Mouse (Mus musculus) G1E (cell line): ENCODE results near the gene Rab13. TPM values are rescaled to one million over a fixed set of nuclear protein-coding genes. Genes with fewer than 3 reads are reported as not detected.
A peak's percentile ranks its signal among the peaks of the same experiment; 100 is the strongest.

ENCODE experiments used
- ATAC-seq: 2 replicates; pipeline ENCODE4 v1.8.0; 2016; ENCODE audit warnings: mild to moderate bottlenecking; ENCODE audit not compliant: insufficient number of reproducible peaks, poor library complexity, low FRiP score, severe bottlenecking; ENCODE audit errors: extremely low read depth
- DNase-seq: peaks from one replicate; pipeline ENCODE4 v3.0.0; 2012; ENCODE audit warnings: low spot score
- H3K27me3 ChIP-seq: 2 replicates; pipeline ENCODE4 v1.6.1; 2012; ENCODE audit warnings: mild to moderate bottlenecking, low read length, inconsistent platforms; ENCODE audit not compliant: insufficient read depth
- H3K36me3 ChIP-seq: replicated peaks from 2 replicates; pipeline ENCODE3; 2012; ENCODE audit warnings: mild to moderate bottlenecking, inconsistent platforms
- H3K4me1 ChIP-seq: 2 replicates; pipeline ENCODE4 v1.6.1; 2012; ENCODE audit warnings: low read depth, low read length, inconsistent platforms, mixed read lengths; ENCODE audit not compliant: insufficient read depth
- H3K4me3 ChIP-seq: 2 replicates; pipeline ENCODE4 v1.5.1; 2012; ENCODE audit warnings: low read depth, mild to moderate bottlenecking, inconsistent platforms, low read length, moderate library complexity, mixed read lengths
- H3K9me3 ChIP-seq: replicated peaks from 2 replicates; pipeline ENCODE4 v1.6.1; 2012; ENCODE audit warnings: inconsistent platforms
- CTCF ChIP-seq: IDR thresholded peaks from 2 replicates; pipeline ENCODE4 v1.5.1; 2012; ENCODE audit warnings: low read depth, low read length, inconsistent platforms, mixed read lengths
- GATA1 ChIP-seq: IDR thresholded peaks from 2 replicates; pipeline ENCODE4 v1.6.1; 2012; ENCODE audit warnings: borderline replicate concordance, low read length, inconsistent platforms, mixed read lengths
- GATA2 ChIP-seq: IDR thresholded peaks from 2 replicates; pipeline ENCODE4 v1.6.1; 2012; ENCODE audit warnings: low read depth, low read length, inconsistent platforms, borderline replicate concordance
- POLR2AphosphoS5 ChIP-seq: IDR thresholded peaks from 2 replicates; pipeline ENCODE4 v1.6.1; 2012; ENCODE audit warnings: low read depth, low read length, inconsistent platforms; ENCODE audit not compliant: insufficient replicate concordance
- TAL1 ChIP-seq: conservative IDR thresholded peaks from 2 replicates; pipeline ENCODE4 v1.6.1; 2012; ENCODE audit warnings: low read depth, low read length, inconsistent platforms, mixed read lengths
- polyA plus RNA-seq: library from polyadenylated mRNA; stranded (reverse); fragments of >175 nt; gene quantifications from 2 replicates; pipeline ENCODE4 v1.2.3, GENCODE M21; 2012
- total RNA-seq, 2 experiments: library from RNA; stranded (forward) in 1 of 2; stranded (reverse) in 1 of 2; fragments of 200-1000 nt in 1 of 2; fragments of >200 nt in 1 of 2; fragmentation: Nextera tagmentation in 1 of 2; gene quantifications; 2 replicates each; pipeline ENCODE4 v1.2.3; 2014 to 2017

Gene Rab13
- total and polyA plus RNA-seq, 3 experiments = 2.4 to 6.1 TPM; not detected in 1

GRCm38 (mm10) chr3:90222941-90223340 is 9.4 kb downstream of the Rab13 start:
- Histone ChIP-seq H3K27me3 (peaks cover 20% of the 10 kb centered on the region), H3K9me3 (no peaks in the 10 kb centered on the region), H3K36me3 (no peaks in the 10 kb centered on the region), H3K4me3 (no peak overlapping the region), H3K4me1 (peaks cover 32% of the 10 kb centered on the region)
- ATAC-seq (no peak), DNase-seq (no peak)
- TF ChIP-seq POLR2AphosphoS5 (no peak), GATA2 (no peak), TAL1 (no peak), GATA1 (no peak), CTCF (no peak)

GRCm38 (mm10) chr3:90224331-90224730 is 10.8 kb downstream of the Rab13 start:
- Histone ChIP-seq H3K36me3 (no peaks in the 10 kb centered on the region), H3K27me3 (peaks cover 14% of the 10 kb centered on the region), H3K4me3 (no peak overlapping the region), H3K9me3 (peaks cover 4% of the 10 kb centered on the region; the same call in 1 of the 2 replicates), H3K4me1 (peaks cover 32% of the 10 kb centered on the region)
- DNase-seq (no peak), ATAC-seq (no peak)
- TF ChIP-seq POLR2AphosphoS5 = no peak
- no peak for TF ChIP-seq GATA2
- no peak for TF ChIP-seq CTCF
- no peak for TF ChIP-seq GATA1
- no peak for TF ChIP-seq TAL1

GRCm38 (mm10) chr3:90231075-90231474 is 17.6 kb downstream of the Rab13 start:
- H3K27me3 ChIP-seq = no peaks in the 10 kb centered on the region
- DNase-seq (no peak), ATAC-seq (no peak)
- TF ChIP-seq CTCF (no peak), GATA2 (no peak), TAL1 (no peak), GATA1 (no peak), POLR2AphosphoS5 (no peak)
- H3K4me3 ChIP-seq = peak overlapping the region; percentile 84
- H3K9me3 ChIP-seq = peaks cover 4% of the 10 kb centered on the region; the same call in 1 of the 2 replicates
- H3K36me3 ChIP-seq = peaks cover 26% of the 10 kb centered on the region
- H3K4me1 ChIP-seq = peaks cover 16% of the 10 kb centered on the region

GRCm38 (mm10) chr3:90231507-90232333 is 18.2 kb downstream of the Rab13 start, which contains the start of gene Jtb:
Gene Jtb (plus strand): TSS chr3:90231597.
- peak within 1 kb of the TSS; percentile 84 for H3K4me3 ChIP-seq

GRCm38 (mm10) chr3:90241251-90241650 is 27.8 kb downstream of the Rab13 start:
- no peak overlapping the region for H3K4me3 ChIP-seq
- no peak for TF ChIP-seq TAL1
- TF ChIP-seq GATA1 = no peak
- TF ChIP-seq CTCF = no peak
- TF ChIP-seq GATA2 = no peak
- no peak for TF ChIP-seq POLR2AphosphoS5
- H3K27me3 ChIP-seq = peaks cover 22% of the 10 kb centered on the region
- DNase-seq (no peak), ATAC-seq (no peak)
- peaks cover 3% of the 10 kb centered on the region for H3K36me3 ChIP-seq
- H3K4me1 ChIP-seq = peaks cover 26% of the 10 kb centered on the region
- no peaks in the 10 kb centered on the region for H3K9me3 ChIP-seq

More at GRCm38 (mm10) chr3:90231507-90232333, 18.2 kb downstream of the Rab13 start, which contains the start of gene Jtb:
- peak; percentile 95 for ATAC-seq
- H3K36me3 ChIP-seq = peaks cover 31% of the 10 kb centered on the region
- peaks cover 16% of the 10 kb centered on the region for H3K4me1 ChIP-seq
- peak; percentile 86 for DNase-seq
- peaks cover 4% of the 10 kb centered on the region; the same call in 1 of the 2 replicates for H3K9me3 ChIP-seq
- no peaks in the 10 kb centered on the region for H3K27me3 ChIP-seq
- TF ChIP-seq GATA2 = no peak
- TF ChIP-seq GATA1 = no peak
- TF ChIP-seq TAL1 = no peak
- no peak for TF ChIP-seq POLR2AphosphoS5
- TF ChIP-seq CTCF = no peak

GRCm38 (mm10) chr3:90241669-90242358 is 28.3 kb downstream of the Rab13 start:
- no peak for DNase-seq
- Histone ChIP-seq H3K4me1 (peaks cover 31% of the 10 kb centered on the region), H3K36me3 (no peaks in the 10 kb centered on the region), H3K9me3 (no peaks in the 10 kb centered on the region), H3K4me3 (no peak overlapping the region), H3K27me3 (peaks cover 22% of the 10 kb centered on the region)
- TF ChIP-seq CTCF (no peak), POLR2AphosphoS5 (no peak), GATA1 (no peak), GATA2 (no peak), TAL1 (no peak)
- ATAC-seq = no peak
